Mouse (Mus musculus): ENCODE data around the gene Clic6.

DNA sequence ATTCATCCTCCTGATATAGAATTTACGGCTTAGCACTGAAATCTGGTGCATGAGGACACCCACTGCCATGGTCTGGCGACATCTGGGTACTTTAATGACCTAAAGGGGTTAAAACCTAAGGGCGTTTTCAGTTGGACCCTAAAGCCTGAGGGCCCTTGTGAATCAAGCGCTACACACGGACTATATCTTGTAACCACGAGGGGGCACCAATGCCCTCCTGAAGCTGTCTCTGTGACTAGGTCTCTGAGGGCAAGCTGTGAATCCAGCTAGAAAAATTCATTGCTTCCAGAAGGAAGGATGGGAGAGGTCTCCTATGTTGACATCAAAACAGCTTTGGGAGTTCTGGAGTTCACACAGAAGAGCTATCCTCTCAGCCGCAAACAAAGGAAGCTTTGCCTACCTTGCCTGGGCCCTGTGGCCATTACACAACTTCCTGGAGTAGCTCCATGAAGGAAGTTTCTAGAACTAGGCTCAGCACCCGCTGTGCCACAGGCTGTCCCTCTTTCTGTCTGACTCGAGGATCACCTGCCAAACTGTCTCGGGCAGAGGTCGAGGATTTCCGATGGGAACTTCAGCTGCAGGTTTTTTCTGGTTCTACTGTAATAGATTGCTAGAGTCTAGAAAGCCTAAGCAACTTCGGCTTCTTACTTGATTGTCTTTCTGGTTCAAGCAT, 34.4 kb downstream of the Clic6 start:
- TF ChIP-seq POLR2A (IDR thresholded peaks at IDR 0.05; ENCODE audit: borderline replicate concordance, low read depth, low read length) (no peak), CTCF (IDR thresholded peaks at IDR 0.05; ENCODE audit: low read depth, low read length) (peak; percentile 66)

Data from bone marrow macrophage, adult 2 months (primary cell).